In genomic region chr5:7993766-7994165, GRCm38 (mm10) we compare ENCODE assay signal across 20 mouse cellular contexts. TPM values are rescaled to one million over a fixed set of nuclear protein-coding genes. Genes with fewer than 3 reads are reported as not detected.
"Had no signal": no experiment of that assay in that cellular context is flagged by ENCODE, and none has a peak within 500 bp of the region (broad histone marks: within the 10 kb centered on the region; RNA-seq: fewer than 3 reads in every experiment).

No protein-coding gene starts in this region.

- H3K9ac ChIP-seq: limb, embryonic 12.5 days; limb, embryonic 15.5 days; liver, embryonic 14.5 days; liver, postnatal 0 days; lung, embryonic 14.5 days had no signal

- H3K4me3 ChIP-seq: limb, embryonic 12.5 days; limb, embryonic 15.5 days had no signal

- H3K27me3 ChIP-seq: limb, embryonic 12.5 days; limb, embryonic 15.5 days had no signal

- H3K4me2 ChIP-seq: limb, embryonic 12.5 days; limb, embryonic 15.5 days; liver, embryonic 11.5 days; lung, embryonic 14.5 days; midbrain, embryonic 11.5 days had no signal

- ATAC-seq: liver, postnatal 0 days; lung, postnatal 0 days had no signal

- H3K36me3 ChIP-seq: limb, embryonic 12.5 days; limb, embryonic 15.5 days had no signal

- H3K27ac ChIP-seq: limb, embryonic 12.5 days; limb, embryonic 15.5 days; liver, embryonic 14.5 days; macrophage; stomach, postnatal 0 days had no signal

- H3K9me3 ChIP-seq: limb, embryonic 12.5 days; limb, embryonic 15.5 days had no signal

- DNase-seq: kidney, adult 9 months; kidney, postnatal 14 days; kidney, postnatal 4 days; left cerebral cortex, postnatal 4 days; liver, postnatal 0 days; lung, embryonic 14.5 days; midbrain, embryonic 14.5 days; retina, postnatal 1 day; thymus, adult 2 months; thymus, postnatal 14 days; thymus, postnatal 4 days had no signal

RNA-seq across cellular contexts. Expression of gene Steap4, which starts 33.5 kb away (rescaled TPM):
- polyA plus RNA-seq: macrophage; midbrain, embryonic 14.5 days; neural tube, embryonic 14.5 days had no signal
